Mouse (Mus musculus): Measurements from ENCODE around the gene Cenpe.
"Not testable (repeated sequence)": the region's sequence is repeated elsewhere in the genome, so short reads cannot be mapped to it uniquely, and the experiment has no call there.

Cenpe gene

GRCm38 (mm10) chr3:135211805-135212657 lies at the start of gene Cenpe:
Gene Cenpe, plus strand, starts transcription at chr3:135212537.
- peak; percentile 79 to 83 for DNase-seq (ENCODE audit: low spot score in 2 of 2)

GRCm38 (mm10) chr3:135171898-135172446 lies 40.4 kb upstream of the Cenpe start:
- DNase-seq (ENCODE audit: low spot score in 2 of 2) = no peak

- DNase-seq (ENCODE audit: low spot score in 2 of 2) = no peak
Observed at GRCm38 (mm10) chr3:135191861-135192260, 20.5 kb upstream of the Cenpe start.

GRCm38 (mm10) chr3:135198051-135198450 lies 14.3 kb upstream of the Cenpe start:
- not testable (repeated sequence) for DNase-seq (ENCODE audit: low spot score in 2 of 2)

GRCm38 (mm10) chr3:135200409-135201303 lies 11.7 kb upstream of the Cenpe start:
- DNase-seq (ENCODE audit: low spot score in 2 of 2) = no peak

- peak; percentile 20 to 23 for DNase-seq (ENCODE audit: low spot score in 2 of 2)
Observed at GRCm38 (mm10) chr3:135206621-135207020, 5.7 kb upstream of the Cenpe start.

GRCm38 (mm10) chr3:135212658-135213350 lies 467 bp downstream of the Cenpe start:
- DNase-seq (ENCODE audit: low spot score in 2 of 2) = no peak

- no peak for DNase-seq (ENCODE audit: low spot score in 2 of 2)
Observed at GRCm38 (mm10) chr3:135232058-135232457, 19.7 kb downstream of the Cenpe start.

- no peak for DNase-seq (ENCODE audit: low spot score in 2 of 2)
Observed at GRCm38 (mm10) chr3:135232462-135232861, 20.1 kb downstream of the Cenpe start.

- no peak for DNase-seq (ENCODE audit: low spot score in 2 of 2)
Observed at GRCm38 (mm10) chr3:135245733-135246132, 33.4 kb downstream of the Cenpe start.

- DNase-seq (ENCODE audit: low spot score in 2 of 2) = no peak
Observed at GRCm38 (mm10) chr3:135246828-135247227, 34.5 kb downstream of the Cenpe start.

GRCm38 (mm10) chr3:135249104-135249503 lies 36.8 kb downstream of the Cenpe start:
- DNase-seq (ENCODE audit: low spot score in 2 of 2) = no peak

- no peak for DNase-seq (ENCODE audit: low spot score in 2 of 2)
Observed at GRCm38 (mm10) chr3:135251825-135252224, 39.5 kb downstream of the Cenpe start.

- no peak for DNase-seq (ENCODE audit: low spot score in 2 of 2)
Observed at GRCm38 (mm10) chr3:135254784-135255183, 42.4 kb downstream of the Cenpe start.

GRCm38 (mm10) chr3:135258919-135259318 lies 46.6 kb downstream of the Cenpe start:
- no peak for DNase-seq (ENCODE audit: low spot score in 2 of 2)

- DNase-seq (ENCODE audit: low spot score in 2 of 2) = no peak
Observed at GRCm38 (mm10) chr3:135260233-135260632, 47.9 kb downstream of the Cenpe start.

- no peak for DNase-seq (ENCODE audit: low spot score in 2 of 2)
Observed at GRCm38 (mm10) chr3:135268616-135269015, 56.3 kb downstream of the Cenpe start.

GRCm38 (mm10) chr3:135269391-135269990 lies 57.2 kb downstream of the Cenpe start:
- DNase-seq (ENCODE audit: low spot score in 2 of 2) = no peak

- DNase-seq (ENCODE audit: low spot score in 2 of 2) = no peak
Observed at GRCm38 (mm10) chr3:135272627-135273026, 60.3 kb downstream of the Cenpe start.

GRCm38 (mm10) chr3:135273047-135273446 lies 60.7 kb downstream of the Cenpe start:
- DNase-seq (ENCODE audit: low spot score in 2 of 2) = no peak

- no peak for DNase-seq (ENCODE audit: low spot score in 2 of 2)
Observed at GRCm38 (mm10) chr3:135280160-135280559, 67.8 kb downstream of the Cenpe start.

All from frontal cortex, postnatal 36 days (tissue).